Mouse (Mus musculus): Measurements from ENCODE around the gene Itpa. TPM values are rescaled to one million over a fixed set of nuclear protein-coding genes. Genes with fewer than 3 reads are reported as not detected.
A peak's percentile ranks its signal among the peaks of the same experiment; 100 is the strongest.
"Not testable (repeated sequence)": the region's sequence is repeated elsewhere in the genome, so short reads cannot be mapped to it uniquely, and the experiment has no call there.

Itpa gene
- 10 to 100 TPM; 15.9 to 16.5 TPM for total RNA-seq (2021)
- long read RNA-seq, experiment 1, transcript Itpa-201 (8 exons, 1,390 nt): major isoform, 18 of 21 reads
- long read RNA-seq, experiment 1, partial matches to known transcripts: 1 of 21 reads
- long read RNA-seq, experiment 1, other reads (novel, unspliced or antisense): 2 of 21 reads
- long read RNA-seq, experiment 2, transcript Itpa-201 (8 exons, 1,390 nt): major isoform, 24 of 27 reads
- long read RNA-seq, experiment 2, partial matches to known transcripts: 0 of 27 reads
- long read RNA-seq, experiment 2, other reads (novel, unspliced or antisense): 3 of 27 reads

DNA sequence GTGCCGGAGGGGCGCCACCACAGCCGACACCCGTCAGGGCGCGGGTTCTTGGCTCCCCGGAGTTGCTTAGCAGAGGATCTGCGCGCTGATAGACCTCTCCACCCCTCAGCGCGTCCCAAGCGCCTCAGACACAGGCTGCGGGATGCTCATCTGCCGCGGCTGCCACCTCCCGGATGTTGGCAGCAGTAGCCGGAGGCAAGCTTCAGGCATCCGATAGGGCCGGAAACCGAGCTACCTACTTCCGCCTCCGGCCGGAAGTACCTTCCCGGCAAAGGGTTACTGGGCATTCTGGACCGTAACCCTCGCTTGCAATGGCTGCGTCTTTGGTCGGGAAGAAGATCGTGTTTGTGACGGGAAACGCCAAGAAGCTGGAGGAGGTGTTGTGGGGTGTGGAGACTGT lies at the start of gene Itpa:
Gene Itpa, plus strand, starts transcription at position 52 of the 400 bp plus-strand sequence.
- DNase-seq: peak; percentile 79

DNA sequence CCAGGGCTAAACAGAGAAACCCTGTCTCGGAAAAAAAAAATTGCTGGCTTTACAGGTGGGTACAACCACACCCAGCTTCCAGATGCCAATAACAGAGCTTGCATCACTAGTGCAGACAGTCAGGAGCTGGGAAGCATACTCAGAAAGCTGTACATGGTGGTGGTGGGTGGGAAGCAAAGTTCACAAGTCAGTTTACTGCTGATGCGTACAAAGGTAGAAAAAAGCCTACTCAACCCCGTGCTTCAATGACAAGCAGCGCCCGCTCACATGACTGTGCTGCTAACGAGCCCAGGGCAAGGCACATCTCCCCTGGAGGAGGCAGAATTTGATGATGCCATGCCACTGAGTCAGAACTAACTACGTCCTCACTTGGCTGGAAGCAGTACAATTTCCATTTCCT lies 48.4 kb upstream of the Itpa start:
- no peak for DNase-seq

DNA sequence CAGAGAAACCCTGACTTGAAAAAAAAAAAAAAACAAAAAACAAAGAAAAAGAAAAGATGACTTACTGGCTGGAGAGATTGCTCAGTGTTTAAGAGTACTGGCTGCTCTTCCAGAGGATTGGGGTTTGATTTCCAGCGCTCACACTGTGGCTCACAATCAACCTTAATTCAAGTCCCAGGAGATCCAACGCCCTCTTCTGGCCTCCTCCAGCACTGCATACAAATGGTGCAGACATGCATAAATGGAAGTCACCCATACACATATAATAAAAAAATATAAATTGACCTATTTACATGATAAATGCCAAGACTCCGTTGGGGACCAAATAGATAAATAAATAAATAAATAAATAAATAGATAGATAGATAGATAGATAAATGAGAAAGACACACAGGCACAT lies 39.0 kb upstream of the Itpa start:
- no peak for DNase-seq

DNA sequence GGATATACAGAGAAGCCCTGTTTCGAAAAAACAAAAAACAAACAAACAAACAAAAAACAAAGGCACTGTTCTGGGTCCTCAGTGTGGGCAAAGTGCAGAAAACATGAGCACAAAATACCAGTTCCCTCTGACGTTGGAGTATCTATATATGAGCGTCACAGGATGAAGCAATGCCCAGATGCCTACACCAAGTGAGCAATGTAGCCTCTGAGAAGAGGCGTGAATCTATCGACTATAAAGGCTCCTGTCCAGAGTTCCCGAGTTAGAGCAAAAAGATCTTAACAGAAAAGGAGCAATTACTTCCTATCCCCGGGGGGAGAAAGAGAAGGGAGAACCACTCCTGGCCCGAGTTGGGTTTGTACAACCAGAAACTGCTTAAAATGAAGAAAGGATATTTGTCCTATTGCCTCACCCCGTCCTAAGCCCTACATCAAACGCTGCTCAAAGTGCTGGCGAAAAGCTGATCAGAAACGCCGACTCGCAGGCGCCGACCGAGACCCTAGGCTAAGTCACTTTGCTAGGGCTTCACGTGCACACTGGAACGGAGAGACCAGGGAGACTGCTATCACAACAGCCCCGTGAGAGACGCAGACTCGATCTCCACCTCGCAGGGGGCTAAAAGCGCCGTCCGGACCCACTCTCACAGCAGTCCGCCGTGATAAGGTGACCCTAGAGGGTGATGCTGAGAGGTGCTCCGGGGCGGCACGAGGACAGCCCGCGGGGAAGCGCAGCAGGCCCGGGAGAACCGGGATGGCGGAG lies 38.2 kb upstream of the Itpa start:
- no peak for DNase-seq

DNA sequence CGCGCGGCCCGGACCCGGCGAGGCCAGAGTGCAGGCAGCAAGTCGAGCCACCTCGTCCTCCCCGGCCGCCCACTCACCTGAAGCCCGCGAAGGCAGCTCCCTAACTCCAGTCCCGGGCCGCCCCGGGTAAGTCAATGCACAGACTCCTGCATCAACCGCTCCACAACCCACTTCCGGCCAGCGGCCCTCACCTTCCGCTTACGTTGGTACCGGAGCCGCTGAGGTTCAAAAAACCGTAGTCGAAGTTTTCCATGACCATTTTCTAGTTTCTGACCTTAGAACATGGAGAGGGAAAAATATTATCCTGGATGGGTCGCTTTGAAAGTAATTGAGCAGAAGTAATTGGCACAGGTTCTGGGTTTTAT lies 37.6 kb upstream of the Itpa start, which contains the start of the genes Fastkd5 and Ubox5:
Gene Fastkd5, minus strand, starts transcription at position 189 of the 365 bp plus-strand sequence.
Gene Ubox5, minus strand, starts transcription at position 200 of the 365 bp plus-strand sequence.
- DNase-seq: peak; percentile 94

DNA sequence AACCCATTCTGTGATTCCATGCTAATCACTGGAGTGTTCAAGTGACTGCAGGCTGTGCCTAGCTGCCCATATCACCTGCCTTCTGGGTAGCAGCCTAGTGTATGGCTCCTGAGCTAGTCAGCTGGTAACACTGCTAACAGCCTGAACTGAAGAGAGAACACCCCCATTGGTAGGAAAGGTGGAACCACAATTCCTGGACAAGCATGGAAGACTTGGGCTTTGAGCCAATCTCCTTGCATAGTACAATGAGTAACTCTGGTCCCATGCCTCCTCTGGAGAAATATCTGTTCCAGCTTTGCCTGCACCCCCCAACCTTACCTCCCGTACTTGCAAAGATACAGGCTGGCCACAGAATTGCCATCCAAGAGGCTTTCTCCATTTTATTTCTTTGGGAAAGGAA lies 35.0 kb upstream of the Itpa start:
- no peak for DNase-seq

DNA sequence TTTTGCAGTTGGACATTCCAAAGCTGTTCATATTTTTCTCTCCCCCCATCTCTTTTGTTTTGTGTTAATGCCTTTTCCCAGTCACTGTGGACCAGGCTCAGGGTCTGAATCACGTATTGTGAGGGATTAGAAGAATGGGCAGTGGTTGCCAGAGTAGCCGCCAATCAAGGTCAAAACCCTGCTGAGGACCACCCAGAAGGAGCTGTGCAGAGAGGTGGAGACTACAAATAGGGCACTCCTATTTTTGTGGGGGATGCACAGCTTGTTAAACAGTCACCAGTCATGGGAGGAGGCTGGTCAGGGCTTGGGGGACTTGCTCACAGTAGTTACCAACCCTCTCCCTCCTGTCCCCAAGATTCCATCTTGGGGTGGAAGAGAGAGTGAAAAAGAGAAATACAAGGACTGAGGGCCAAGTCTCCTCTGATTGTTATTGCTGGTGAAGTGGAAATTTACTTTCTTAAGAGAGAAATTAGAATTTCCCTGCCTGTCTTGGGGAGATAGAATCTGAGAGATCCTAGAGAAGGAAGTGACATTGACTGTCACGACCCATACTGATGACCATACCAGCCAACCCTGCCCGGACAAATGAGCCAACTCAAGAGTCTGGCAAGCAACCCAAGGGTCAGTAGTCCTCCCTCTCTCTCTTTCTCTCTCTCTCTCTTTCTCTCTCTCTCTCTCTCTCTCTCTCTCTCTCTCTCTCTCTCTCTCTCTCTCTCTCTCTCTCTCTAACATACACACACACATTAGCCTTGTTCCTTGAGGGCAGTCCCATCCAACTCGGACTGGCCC lies 34.3 kb upstream of the Itpa start:
- no peak for DNase-seq

DNA sequence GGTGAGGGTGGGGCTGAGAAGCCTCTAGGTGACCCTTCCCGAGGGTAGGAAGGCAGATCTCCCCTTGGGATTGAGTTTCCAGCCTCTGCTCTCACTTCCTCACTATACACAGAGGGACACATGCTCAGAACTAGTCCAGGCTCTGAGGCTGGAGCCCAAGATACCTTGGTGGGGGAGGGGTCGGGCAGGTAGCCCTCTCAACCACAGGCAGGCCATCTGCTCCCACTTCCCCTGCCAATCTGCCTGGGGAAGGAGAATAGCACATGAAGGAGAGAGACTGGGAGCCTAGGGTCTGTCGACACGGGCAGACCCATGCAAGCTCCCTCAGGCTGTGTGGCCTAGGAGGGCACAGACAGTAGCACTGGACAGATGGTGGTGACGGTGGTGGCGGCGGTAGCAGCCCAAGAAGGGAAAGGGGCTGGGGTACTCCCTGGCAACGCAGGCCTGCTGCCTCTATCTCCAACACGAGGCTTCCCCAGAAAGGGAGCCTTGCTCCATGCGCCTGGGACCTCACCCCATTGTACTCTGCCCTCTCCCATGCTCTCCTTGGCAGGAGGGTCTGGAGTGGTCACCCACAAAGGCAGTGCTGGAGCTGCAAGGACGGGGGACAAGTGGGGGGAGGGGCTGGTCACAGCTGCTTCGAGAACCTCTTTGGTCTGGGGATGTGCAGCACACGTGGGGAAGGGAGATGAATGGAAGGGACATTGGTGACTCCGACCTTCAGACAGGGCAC lies 33.2 kb upstream of the Itpa start:
- no peak for DNase-seq

DNA sequence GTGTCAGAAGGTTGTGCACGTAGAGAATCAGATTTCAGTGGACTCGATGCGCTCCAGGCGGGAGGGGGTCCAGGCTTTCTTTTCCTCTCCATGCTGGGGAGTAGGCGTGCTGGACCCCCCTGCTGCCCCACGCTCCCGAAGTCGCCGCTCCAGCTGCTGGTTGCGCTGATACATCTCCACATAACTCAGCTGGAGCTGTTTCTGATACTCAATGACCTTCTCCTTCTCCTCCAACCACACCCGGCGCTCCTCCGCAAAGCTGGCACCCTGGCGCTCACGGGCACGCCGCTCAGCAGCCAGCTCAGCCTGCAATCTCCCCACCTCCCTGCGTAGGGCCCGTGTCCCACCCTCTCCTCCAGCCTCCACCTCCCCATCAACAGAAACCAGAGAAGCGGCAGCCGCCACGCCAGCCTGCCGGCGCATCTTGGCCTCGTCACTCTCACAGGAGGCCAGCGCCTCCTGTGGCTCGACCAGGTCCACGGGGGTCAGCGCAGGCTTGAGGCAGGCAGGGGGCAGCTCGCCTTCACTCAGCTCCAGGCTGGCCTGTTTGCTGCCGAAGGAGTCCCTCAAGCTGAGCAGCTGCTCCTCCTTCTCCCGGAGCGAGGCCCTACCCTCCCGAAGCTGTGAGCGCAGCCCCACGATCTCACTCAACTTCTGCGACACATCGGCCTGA lies 32.5 kb upstream of the Itpa start:
- DNase-seq: no peak

DNA sequence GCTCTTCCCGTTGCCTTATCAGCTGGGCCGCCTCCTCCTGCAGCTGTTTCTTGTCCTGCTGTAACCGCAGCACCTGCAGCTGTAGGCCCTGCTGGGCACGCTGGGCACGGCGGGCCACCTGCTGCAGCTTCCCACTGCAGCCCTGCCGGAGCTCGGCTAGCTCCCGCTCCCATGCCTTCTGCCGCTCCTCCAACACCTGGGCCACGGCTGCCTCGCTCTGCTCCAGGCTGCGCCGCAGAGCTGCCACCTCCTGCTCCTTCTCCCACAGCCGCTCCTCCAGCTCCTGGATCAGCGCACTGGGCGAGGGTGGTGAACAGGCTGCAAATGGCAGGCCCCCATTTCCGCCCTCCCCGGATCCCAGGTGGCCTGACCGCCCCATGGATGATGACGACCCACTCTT lies 31.6 kb upstream of the Itpa start:
- no peak for DNase-seq

DNA sequence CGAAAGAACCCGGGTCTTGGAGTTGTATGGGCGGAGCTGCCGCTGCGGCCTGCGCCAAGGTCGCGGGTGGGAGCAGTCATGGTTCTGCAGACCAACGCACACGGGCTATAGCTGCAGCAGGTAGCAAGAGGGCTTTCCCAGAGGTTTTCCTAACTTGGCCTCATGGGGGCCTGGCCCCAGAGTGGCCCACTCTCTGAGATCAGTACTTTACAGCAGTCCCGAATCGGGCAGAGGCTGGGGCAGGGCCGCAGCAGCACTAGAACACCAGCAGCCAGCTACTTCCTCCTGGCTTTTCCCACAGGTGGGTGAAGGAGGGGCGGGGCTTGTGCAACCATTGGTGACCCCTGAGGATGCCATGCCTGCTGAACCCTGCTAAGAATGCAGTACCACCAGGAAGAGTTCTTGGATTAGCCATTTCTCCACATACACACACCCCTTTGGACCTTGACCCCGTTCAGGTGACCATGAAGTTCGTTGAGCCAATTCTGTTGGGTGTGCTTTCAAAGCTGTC lies 29.3 kb upstream of the Itpa start:
- no peak for DNase-seq

DNA sequence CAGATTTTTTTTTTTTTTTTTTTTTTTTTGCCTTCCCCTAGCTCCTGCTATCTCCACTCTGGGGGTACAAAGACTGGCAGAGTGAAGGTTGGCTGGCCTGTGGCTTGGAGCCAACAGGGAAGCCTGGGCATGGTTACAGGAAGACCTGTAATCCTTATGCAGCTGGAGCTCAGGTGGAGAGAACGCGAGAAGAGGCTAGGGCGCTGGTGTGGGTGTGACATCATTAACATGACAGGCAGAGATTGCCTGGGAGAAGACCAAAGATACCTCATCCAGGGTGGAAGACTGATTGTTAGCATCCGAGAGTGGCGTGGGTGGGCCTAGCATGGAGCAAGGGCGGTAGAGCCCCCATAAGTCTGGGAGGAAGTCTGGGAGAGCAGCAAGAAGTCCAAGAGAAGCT lies 28.1 kb upstream of the Itpa start:
- no peak for DNase-seq

DNA sequence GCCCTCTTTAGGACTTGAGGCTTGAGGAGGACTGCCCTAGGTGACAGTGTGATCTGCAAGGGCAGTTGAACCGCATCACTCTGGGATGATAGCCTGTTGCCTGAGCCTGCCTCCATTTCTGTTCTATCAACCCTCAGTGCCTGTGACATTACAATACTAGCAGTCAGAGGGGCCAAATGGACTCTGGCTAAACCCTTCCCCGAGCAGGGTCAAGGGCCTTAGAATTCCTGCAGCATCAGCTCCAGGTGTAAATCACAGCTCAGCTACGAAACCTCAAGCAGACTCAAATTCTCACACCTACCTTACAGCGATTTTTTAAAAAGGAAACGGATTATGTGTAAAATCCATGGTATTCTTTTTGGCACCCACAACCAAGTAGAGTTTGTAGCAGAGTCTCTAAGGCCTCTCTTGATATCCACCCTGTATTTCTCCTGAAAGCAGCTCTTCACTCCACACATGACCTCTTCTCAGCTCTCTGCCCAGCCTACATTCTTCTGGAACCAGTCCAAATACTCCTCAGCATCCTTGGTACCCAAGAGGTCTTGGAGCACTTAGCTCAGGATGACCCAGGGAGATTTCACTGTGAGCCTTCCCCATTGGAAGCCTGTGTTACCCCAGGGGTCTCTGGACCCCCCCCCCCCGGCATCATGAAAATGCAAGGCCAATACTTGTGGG lies 25.9 kb upstream of the Itpa start:
- no peak for DNase-seq

DNA sequence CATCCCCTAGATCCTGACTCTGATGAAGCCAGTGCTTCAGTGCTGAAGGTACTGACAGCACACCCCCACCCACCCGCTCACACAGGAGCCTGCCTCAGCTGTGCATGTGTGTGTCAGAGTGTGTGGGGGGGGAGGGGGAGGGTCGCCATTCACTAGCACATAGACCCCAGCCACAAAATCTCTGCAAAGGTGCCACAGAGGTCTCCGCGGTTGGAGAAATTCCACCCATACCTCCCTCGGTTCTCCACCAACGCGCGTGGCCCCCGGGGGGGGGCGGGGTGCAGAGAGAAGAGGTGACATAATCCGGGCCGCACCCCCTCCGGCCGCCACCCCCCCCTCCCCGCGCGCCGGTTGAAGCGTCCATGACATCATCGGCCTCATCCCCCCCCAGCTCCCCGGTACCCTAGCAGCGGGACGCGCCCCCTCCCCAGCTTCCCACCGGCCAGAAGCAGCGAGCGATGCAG lies 25.2 kb upstream of the Itpa start:
- no peak for DNase-seq

DNA sequence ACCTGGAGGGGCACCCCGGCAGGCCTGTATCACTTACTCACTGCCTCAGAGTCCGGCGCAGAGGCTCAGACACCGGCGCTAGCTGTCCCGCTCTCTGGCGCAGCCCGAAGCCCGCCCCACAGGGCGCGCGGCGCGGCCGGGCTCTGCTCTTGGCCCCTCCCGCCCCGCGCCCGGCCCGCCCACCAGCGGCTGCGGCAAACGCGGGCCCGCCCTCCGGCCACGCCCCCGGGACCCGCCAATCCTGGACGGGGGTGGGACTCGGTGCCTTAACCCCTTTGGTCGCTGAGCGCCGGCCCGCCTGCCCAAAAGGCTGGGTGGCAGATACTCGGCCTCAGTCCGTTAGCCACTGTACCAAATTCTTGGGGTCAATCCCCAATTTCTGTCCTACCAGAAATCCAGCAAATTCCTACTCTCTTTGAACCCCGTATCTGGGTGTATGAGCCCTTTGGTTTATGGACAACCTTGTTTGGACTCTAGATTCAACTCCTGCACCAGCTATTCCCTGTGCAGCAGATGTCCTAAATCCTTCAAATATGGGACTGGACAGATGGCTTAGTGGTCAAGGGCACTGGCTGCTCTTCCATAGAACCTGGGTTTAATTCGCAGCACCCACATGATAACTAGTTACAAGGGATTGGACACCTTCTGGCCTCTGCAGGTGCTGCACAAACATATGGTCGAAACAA lies 24.6 kb upstream of the Itpa start, which contains the start of gene Lzts3:
Gene Lzts3, minus strand, starts transcription at position 120 of the 686 bp plus-strand sequence.
- DNase-seq: peak; percentile 97

DNA sequence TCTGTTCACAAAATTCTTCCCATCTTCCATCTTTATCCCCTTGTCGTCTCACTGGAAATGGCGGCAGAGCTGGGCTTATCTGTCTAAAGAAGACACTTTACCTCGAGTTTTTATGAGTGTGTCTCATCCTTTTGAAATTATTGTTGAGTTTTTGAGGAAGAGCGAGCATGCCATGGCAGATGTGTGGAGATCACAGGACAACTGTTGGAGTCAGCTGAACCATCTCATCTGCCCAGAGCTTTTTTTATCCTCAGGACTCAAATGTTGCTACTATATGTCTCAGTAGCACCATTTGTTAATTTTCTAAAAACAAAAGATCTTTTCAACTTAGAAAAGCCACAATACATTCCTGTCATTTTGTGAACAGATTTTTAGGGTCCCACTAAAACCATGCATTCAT lies 22.2 kb upstream of the Itpa start:
- DNase-seq: no peak

DNA sequence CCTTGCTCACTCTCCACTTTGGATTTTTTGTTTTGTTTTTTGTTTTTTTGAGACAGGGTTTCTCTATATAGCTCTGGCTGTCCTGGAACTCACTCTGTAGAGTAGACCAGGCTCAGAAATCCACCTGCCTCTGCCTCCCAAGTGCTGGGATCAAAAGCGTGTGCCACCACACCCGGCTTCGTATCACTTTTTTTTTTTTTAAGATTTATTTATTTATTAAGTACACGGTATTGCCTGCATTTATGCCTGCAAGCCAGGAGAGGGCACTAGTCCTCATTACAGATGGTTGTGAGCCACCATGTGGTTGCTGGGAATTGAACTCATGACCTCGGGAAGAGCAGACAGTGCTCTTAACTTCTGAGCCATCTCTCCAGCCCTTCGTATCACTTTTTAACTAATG lies 18.4 kb upstream of the Itpa start:
- DNase-seq: not testable (repeated sequence)

DNA sequence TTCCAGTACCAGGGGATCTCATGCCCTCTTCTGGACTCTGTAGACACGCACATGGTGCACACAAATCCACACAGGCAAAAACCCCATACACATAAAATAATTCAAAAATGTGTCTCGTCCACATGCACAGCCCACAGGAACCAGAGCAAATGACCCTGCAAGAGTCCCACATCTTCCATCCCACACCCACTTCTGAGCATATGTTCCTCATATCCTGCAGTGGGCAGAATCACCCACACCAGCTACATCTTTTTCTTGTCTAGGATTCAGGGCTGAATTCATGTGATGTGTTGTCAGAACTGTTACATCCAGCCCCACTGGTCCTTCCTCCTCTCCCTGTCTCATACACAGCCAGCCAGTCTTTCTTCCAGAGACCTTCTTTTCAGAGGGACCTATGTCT lies 14.1 kb upstream of the Itpa start:
- DNase-seq: no peak

DNA sequence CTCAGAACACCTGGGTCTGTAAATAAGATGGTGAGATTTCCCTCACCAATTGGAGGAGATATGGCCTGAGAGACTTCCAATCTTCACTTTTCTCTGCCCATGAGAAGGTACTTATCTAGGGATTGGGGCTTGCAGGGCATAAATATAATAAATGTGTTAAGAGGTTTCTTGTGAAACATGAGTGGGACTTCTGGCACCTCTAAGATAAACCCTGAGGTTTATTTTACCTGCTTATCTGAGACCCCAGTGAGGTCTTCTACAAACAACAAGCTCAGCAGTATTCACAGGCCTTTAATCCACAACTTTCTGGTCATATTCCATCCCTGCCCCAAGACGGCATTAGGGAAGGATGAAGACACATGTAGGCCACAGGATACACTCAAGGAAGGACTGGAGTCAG lies 13.7 kb upstream of the Itpa start:
- DNase-seq: no peak

Measured in gastrocnemius, postnatal 10 days (tissue).